ENCODE assay signal across 11 mouse cellular contexts in the genomic region with DNA sequence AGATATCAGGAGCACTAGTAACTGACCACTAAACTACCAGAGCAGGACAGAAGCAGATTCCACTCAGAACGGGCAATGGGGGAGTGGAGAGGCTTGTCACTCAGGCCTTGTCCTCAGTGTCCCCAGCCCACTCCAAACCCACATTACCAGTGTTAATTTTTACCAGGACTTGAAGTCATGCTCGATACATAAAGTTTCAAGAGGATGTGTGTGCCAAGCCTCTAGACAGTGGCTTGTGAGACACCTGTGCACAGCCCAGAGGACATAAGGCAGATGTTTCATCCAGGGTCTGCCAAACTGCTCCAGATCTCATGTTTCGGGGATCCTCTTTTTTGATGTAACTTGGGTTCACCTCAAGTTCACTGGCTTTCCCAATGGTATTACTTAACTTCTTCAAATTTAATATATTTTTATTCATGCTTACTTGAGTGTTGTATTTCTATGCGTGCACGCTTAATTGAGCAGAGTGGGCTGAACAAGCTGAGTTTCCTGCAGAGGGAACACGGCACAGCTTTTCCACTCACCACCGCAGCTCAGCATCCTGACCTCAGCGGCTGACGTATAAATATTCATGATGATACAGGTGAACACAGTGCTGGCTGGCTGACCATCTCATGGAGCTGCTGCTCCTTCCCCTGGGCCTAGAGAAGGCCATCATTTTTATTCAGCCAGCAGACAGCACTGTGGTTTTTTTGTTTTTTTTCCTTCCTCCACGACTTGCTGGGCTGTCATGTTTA.
DNase-seq lines count a peak whose midpoint lies in the region; ATAC-seq lines count a peak whose summit lies in the region.
"Had no signal": no experiment of that assay in that cellular context is flagged by ENCODE, and none has a peak within 500 bp of the region (broad histone marks: within the 10 kb centered on the region; RNA-seq: fewer than 3 reads in every experiment).

No protein-coding gene starts in this region.

- 36% methylated on average over 10 of the region's 10 CpGs for WGBS in heart, embryonic 15.5 days
- WGBS in embryonic facial prominence, embryonic 13.5 days, result 31% methylated on average over 10 of the region's 10 CpGs
- WGBS in hindbrain, embryonic 12.5 days, result 27% methylated on average over 10 of the region's 10 CpGs
- WGBS in midbrain, embryonic 14.5 days, result 23% methylated on average over 10 of the region's 10 CpGs

- H3K9me3 ChIP-seq in heart, embryonic 15.5 days (replicated peaks), result no peaks in the 10 kb centered on the region
- H3K9me3 ChIP-seq in embryonic facial prominence, embryonic 13.5 days, result 0 out of 2 replicates have a peak, but pooled peaks cover 5% of the 10 kb centered on the region
- H3K9me3 ChIP-seq in hindbrain, embryonic 12.5 days (replicated peaks), result no peaks in the 10 kb centered on the region
- H3K9me3 ChIP-seq in midbrain, embryonic 14.5 days (ENCODE audit: control insufficient read depth, low read length), result no peaks in the 10 kb centered on the region

- intact Hi-C loops in heart, postnatal 10 days (cut with DNase I), result no loop called here

- ATAC-seq in heart, embryonic 15.5 days (replicated peaks; ENCODE audit: insufficient number of reproducible peaks, insufficient read depth, low FRiP score, low read depth), result 0 out of 2 replicates have a peak, but pooled peaks have one; percentile 21
- ATAC-seq in embryonic facial prominence, embryonic 13.5 days (ENCODE audit: insufficient number of reproducible peaks, insufficient read depth, low FRiP score, low TSS enrichment, low read depth), result no peak
- ATAC-seq in hindbrain, embryonic 12.5 days (ENCODE audit: low FRiP score), result peak; percentile 27; the same call in 1 of the 2 replicates
- peak; percentile 53 for ATAC-seq in midbrain, embryonic 14.5 days (ENCODE audit: low FRiP score, low TSS enrichment)

- H3K9ac ChIP-seq in heart, embryonic 15.5 days, result no peak overlapping the region
- H3K9ac ChIP-seq in embryonic facial prominence, embryonic 13.5 days, result no peak overlapping the region
- H3K9ac ChIP-seq in hindbrain, embryonic 12.5 days, result peak overlapping the region; percentile 23; the same call in 1 of the 2 replicates
- no peak overlapping the region; the same call in 1 of the 2 replicates for H3K9ac ChIP-seq in midbrain, embryonic 14.5 days (replicated peaks; ENCODE audit: low read length)

- no peak overlapping the region for H3K4me3 ChIP-seq in heart, embryonic 15.5 days
- H3K4me3 ChIP-seq in embryonic facial prominence, embryonic 13.5 days, result no peak overlapping the region
- no peak overlapping the region for H3K4me3 ChIP-seq in hindbrain, embryonic 12.5 days
- H3K4me3 ChIP-seq in midbrain, embryonic 14.5 days (replicated peaks; ENCODE audit: low read depth, low read length), result no peak overlapping the region
- H3K4me3 ChIP-seq: megakaryocyte, embryonic 14.5 days had no signal

- peak overlapping the region; percentile 95 for H3K27ac ChIP-seq in heart, embryonic 15.5 days
- peak overlapping the region; percentile 86 for H3K27ac ChIP-seq in embryonic facial prominence, embryonic 13.5 days
- peak overlapping the region; percentile 85 for H3K27ac ChIP-seq in hindbrain, embryonic 12.5 days
- H3K27ac ChIP-seq in midbrain, embryonic 14.5 days (replicated peaks; ENCODE audit: low read depth, low read length), result peak overlapping the region; percentile 82

- no peaks in the 10 kb centered on the region for H3K27me3 ChIP-seq in heart, embryonic 15.5 days
- no peaks in the 10 kb centered on the region for H3K27me3 ChIP-seq in embryonic facial prominence, embryonic 13.5 days
- H3K27me3 ChIP-seq in hindbrain, embryonic 12.5 days, result 0 out of 2 replicates have a peak, but pooled peaks cover 2% of the 10 kb centered on the region
- no peaks in the 10 kb centered on the region for H3K27me3 ChIP-seq in midbrain, embryonic 14.5 days (ENCODE audit: control insufficient read depth, insufficient read depth, low read length)
- H3K27me3 ChIP-seq: CH12.LX had no signal

- H3K4me1 ChIP-seq in heart, embryonic 15.5 days (replicated peaks), result peaks cover 38% of the 10 kb centered on the region
- peaks cover 26% of the 10 kb centered on the region for H3K4me1 ChIP-seq in embryonic facial prominence, embryonic 13.5 days
- H3K4me1 ChIP-seq in hindbrain, embryonic 12.5 days, result peaks cover 32% of the 10 kb centered on the region
- peaks cover 28% of the 10 kb centered on the region for H3K4me1 ChIP-seq in midbrain, embryonic 14.5 days (ENCODE audit: control insufficient read depth, insufficient read depth, low read length)

- H3K4me2 ChIP-seq in heart, embryonic 15.5 days, result 0 out of 2 replicates have a peak overlapping the region, but pooled peaks have one; percentile 1
- H3K4me2 ChIP-seq in embryonic facial prominence, embryonic 13.5 days, result no peak overlapping the region
- 0 out of 2 replicates have a peak overlapping the region, but pooled peaks have one; percentile 8 for H3K4me2 ChIP-seq in hindbrain, embryonic 12.5 days (replicated peaks)
- no peak overlapping the region for H3K4me2 ChIP-seq in midbrain, embryonic 14.5 days (ENCODE audit: low read length)

- no peaks in the 10 kb centered on the region for H3K36me3 ChIP-seq in heart, embryonic 15.5 days
- peaks cover 10% of the 10 kb centered on the region; the same call in 1 of the 2 replicates for H3K36me3 ChIP-seq in embryonic facial prominence, embryonic 13.5 days
- H3K36me3 ChIP-seq in hindbrain, embryonic 12.5 days, result 0 out of 2 replicates have a peak, but pooled peaks cover 6% of the 10 kb centered on the region
- H3K36me3 ChIP-seq in midbrain, embryonic 14.5 days (ENCODE audit: control insufficient read depth, insufficient read depth, low read length), result no peaks in the 10 kb centered on the region

- DNase-seq in heart, postnatal 10 days, result no peak
- peak; percentile 48 for DNase-seq in midbrain, embryonic 14.5 days
- DNase-seq in B cell, adult 2 months, result no peak
- DNase-seq in right cerebral cortex, postnatal 10 days (ENCODE audit: low spot score in 2 of 2), result no peak
- no peak for DNase-seq in embryo, embryonic 11 days
- DNase-seq: thymus, postnatal 25 days had no signal

Comparison
In these comparisons a context has a peak if more than half of its experiments do, and no peak if none do; other contexts are left out.
1. H3K4me2 ChIP-seq: peak in heart, embryonic 15.5 days (single experiment) and hindbrain, embryonic 12.5 days (single experiment); none in embryonic facial prominence, embryonic 13.5 days (single experiment) and midbrain, embryonic 14.5 days (single experiment).
2. Peak in every context shown above with its lines, with median percentiles within 50 percentile points of each other: H3K27ac ChIP-seq.